Mouse (Mus musculus): ENCODE measurements around the gene Trim2. TPM values are rescaled to one million over a fixed set of nuclear protein-coding genes. Genes with fewer than 3 reads are reported as not detected.
A peak's percentile ranks its signal among the peaks of the same experiment; 100 is the strongest.

Gene Trim2
- polyA plus RNA-seq, 1 experiment from 2014 or later: 174 TPM

GRCm38 (mm10) chr3:84330210-84330609 is 23.5 kb upstream of the Trim2 start:
- no peak overlapping the region for H3K9ac ChIP-seq (ENCODE audit: low read depth, low read length)
- no peak overlapping the region for H3K27ac ChIP-seq (ENCODE audit: low read length)
- no peak overlapping the region for H3K4me2 ChIP-seq (ENCODE audit: low read length)
- peaks cover 7% of the 10 kb centered on the region for H3K4me1 ChIP-seq (ENCODE audit: control insufficient read depth, insufficient read depth, low read length)
- H3K9me3 ChIP-seq (replicated peaks; ENCODE audit: control insufficient read depth, low read length, poor library complexity, severe bottlenecking): no peaks in the 10 kb centered on the region
- H3K27me3 ChIP-seq (ENCODE audit: control insufficient read depth, insufficient read depth, low read depth, low read length): peaks cover 2% of the 10 kb centered on the region; the same call in 1 of the 2 replicates
- no peaks in the 10 kb centered on the region for H3K36me3 ChIP-seq (ENCODE audit: control insufficient read depth, insufficient read depth, low read length)
- no peak for ATAC-seq
- WGBS: 87% methylated on average over 2 of the region's 2 CpGs
- H3K4me3 ChIP-seq (ENCODE audit: low read depth, low read length): no peak overlapping the region

- no peaks in the 10 kb centered on the region for H3K36me3 ChIP-seq (ENCODE audit: control insufficient read depth, insufficient read depth, low read length)
- H3K9ac ChIP-seq (ENCODE audit: low read depth, low read length): no peak overlapping the region
- no peak for ATAC-seq
- no peaks in the 10 kb centered on the region for H3K27me3 ChIP-seq (ENCODE audit: control insufficient read depth, insufficient read depth, low read depth, low read length)
- H3K4me2 ChIP-seq (ENCODE audit: low read length): no peak overlapping the region
- no peak overlapping the region for H3K4me3 ChIP-seq (ENCODE audit: low read depth, low read length)
- no peak overlapping the region for H3K27ac ChIP-seq (ENCODE audit: low read length)
- WGBS: 84% methylated on average over 12 of the region's 12 CpGs
- H3K9me3 ChIP-seq (replicated peaks; ENCODE audit: control insufficient read depth, low read length, poor library complexity, severe bottlenecking): no peaks in the 10 kb centered on the region
- H3K4me1 ChIP-seq (ENCODE audit: control insufficient read depth, insufficient read depth, low read length): peaks cover 2% of the 10 kb centered on the region; the same call in 1 of the 2 replicates
Measured at GRCm38 (mm10) chr3:84324967-84325441, 18.3 kb upstream of the Trim2 start.

- Histone ChIP-seq H3K4me3 (ENCODE audit: low read depth, low read length) (no peak overlapping the region), H3K27me3 (ENCODE audit: control insufficient read depth, insufficient read depth, low read depth, low read length) (no peaks in the 10 kb centered on the region), H3K9me3 (replicated peaks; ENCODE audit: control insufficient read depth, low read length, poor library complexity, severe bottlenecking) (no peaks in the 10 kb centered on the region), H3K4me2 (ENCODE audit: low read length) (no peak overlapping the region), H3K9ac (ENCODE audit: low read depth, low read length) (no peak overlapping the region), H3K36me3 (ENCODE audit: control insufficient read depth, insufficient read depth, low read length) (no peaks in the 10 kb centered on the region), H3K27ac (ENCODE audit: low read length) (no peak overlapping the region), H3K4me1 (ENCODE audit: control insufficient read depth, insufficient read depth, low read length) (peaks cover 2% of the 10 kb centered on the region; the same call in 1 of the 2 replicates)
- WGBS: 26% methylated on average over 3 of the region's 3 CpGs
- no peak for ATAC-seq
Measured at GRCm38 (mm10) chr3:84324478-84324877, 17.8 kb upstream of the Trim2 start.

- no peak for ATAC-seq
- Histone ChIP-seq H3K27ac (ENCODE audit: low read length) (no peak overlapping the region), H3K9ac (ENCODE audit: low read depth, low read length) (no peak overlapping the region), H3K27me3 (ENCODE audit: control insufficient read depth, insufficient read depth, low read depth, low read length) (no peaks in the 10 kb centered on the region), H3K9me3 (replicated peaks; ENCODE audit: control insufficient read depth, low read length, poor library complexity, severe bottlenecking) (no peaks in the 10 kb centered on the region), H3K4me1 (ENCODE audit: control insufficient read depth, insufficient read depth, low read length) (peaks cover 2% of the 10 kb centered on the region; the same call in 1 of the 2 replicates), H3K4me3 (ENCODE audit: low read depth, low read length) (no peak overlapping the region), H3K4me2 (ENCODE audit: low read length) (no peak overlapping the region), H3K36me3 (ENCODE audit: control insufficient read depth, insufficient read depth, low read length) (no peaks in the 10 kb centered on the region)
- WGBS: 37% methylated on average over 6 of the region's 6 CpGs
Measured at GRCm38 (mm10) chr3:84324000-84324399, 17.3 kb upstream of the Trim2 start.

GRCm38 (mm10) chr3:84319504-84319903 is 12.8 kb upstream of the Trim2 start:
- ATAC-seq: no peak
- H3K9me3 ChIP-seq (replicated peaks; ENCODE audit: control insufficient read depth, low read length, poor library complexity, severe bottlenecking): no peaks in the 10 kb centered on the region
- no peaks in the 10 kb centered on the region for H3K27me3 ChIP-seq (ENCODE audit: control insufficient read depth, insufficient read depth, low read depth, low read length)
- no peak overlapping the region for H3K27ac ChIP-seq (ENCODE audit: low read length)
- peaks cover 5% of the 10 kb centered on the region; the same call in 1 of the 2 replicates for H3K4me1 ChIP-seq (ENCODE audit: control insufficient read depth, insufficient read depth, low read length)
- no peak overlapping the region for H3K9ac ChIP-seq (ENCODE audit: low read depth, low read length)
- no peak overlapping the region for H3K4me2 ChIP-seq (ENCODE audit: low read length)
- H3K36me3 ChIP-seq (ENCODE audit: control insufficient read depth, insufficient read depth, low read length): no peaks in the 10 kb centered on the region
- H3K4me3 ChIP-seq (ENCODE audit: low read depth, low read length): no peak overlapping the region
- WGBS: 88% methylated on average over 3 of the region's 3 CpGs

- WGBS: 94% methylated on average over 4 of the region's 4 CpGs
- H3K4me3 ChIP-seq (ENCODE audit: low read depth, low read length): no peak overlapping the region
- no peaks in the 10 kb centered on the region for H3K9me3 ChIP-seq (replicated peaks; ENCODE audit: control insufficient read depth, low read length, poor library complexity, severe bottlenecking)
- no peak for ATAC-seq
- H3K36me3 ChIP-seq (ENCODE audit: control insufficient read depth, insufficient read depth, low read length): no peaks in the 10 kb centered on the region
- H3K4me1 ChIP-seq (ENCODE audit: control insufficient read depth, insufficient read depth, low read length): peaks cover 3% of the 10 kb centered on the region; the same call in 1 of the 2 replicates
- H3K27me3 ChIP-seq (ENCODE audit: control insufficient read depth, insufficient read depth, low read depth, low read length): no peaks in the 10 kb centered on the region
- no peak overlapping the region for H3K27ac ChIP-seq (ENCODE audit: low read length)
- H3K9ac ChIP-seq (ENCODE audit: low read depth, low read length): no peak overlapping the region
- H3K4me2 ChIP-seq (ENCODE audit: low read length): no peak overlapping the region
Measured at GRCm38 (mm10) chr3:84318865-84319264, 12.2 kb upstream of the Trim2 start.

- Histone ChIP-seq H3K27ac (ENCODE audit: low read length) (peak overlapping the region; percentile 21; the same call in 1 of the 2 replicates), H3K9me3 (replicated peaks; ENCODE audit: control insufficient read depth, low read length, poor library complexity, severe bottlenecking) (no peaks in the 10 kb centered on the region), H3K4me2 (ENCODE audit: low read length) (peak overlapping the region; percentile 36), H3K4me1 (ENCODE audit: control insufficient read depth, insufficient read depth, low read length) (peaks cover 3% of the 10 kb centered on the region; the same call in 1 of the 2 replicates), H3K36me3 (ENCODE audit: control insufficient read depth, insufficient read depth, low read length) (no peaks in the 10 kb centered on the region), H3K9ac (ENCODE audit: low read depth, low read length) (no peak overlapping the region), H3K4me3 (ENCODE audit: low read depth, low read length) (no peak overlapping the region; the same call in 1 of the 2 replicates), H3K27me3 (ENCODE audit: control insufficient read depth, insufficient read depth, low read depth, low read length) (no peaks in the 10 kb centered on the region)
- WGBS: 23% methylated on average over 8 of the region's 8 CpGs
- peak; percentile 60 for ATAC-seq
Measured at GRCm38 (mm10) chr3:84314651-84315191, 8.0 kb upstream of the Trim2 start.

GRCm38 (mm10) chr3:84313801-84314541 is 7.3 kb upstream of the Trim2 start:
- Histone ChIP-seq H3K4me3 (ENCODE audit: low read depth, low read length) (no peak overlapping the region), H3K27me3 (ENCODE audit: control insufficient read depth, insufficient read depth, low read depth, low read length) (no peaks in the 10 kb centered on the region), H3K4me1 (ENCODE audit: control insufficient read depth, insufficient read depth, low read length) (peaks cover 3% of the 10 kb centered on the region; the same call in 1 of the 2 replicates), H3K9ac (ENCODE audit: low read depth, low read length) (no peak overlapping the region), H3K27ac (ENCODE audit: low read length) (no peak overlapping the region), H3K4me2 (ENCODE audit: low read length) (no peak overlapping the region), H3K9me3 (replicated peaks; ENCODE audit: control insufficient read depth, low read length, poor library complexity, severe bottlenecking) (no peaks in the 10 kb centered on the region), H3K36me3 (ENCODE audit: control insufficient read depth, insufficient read depth, low read length) (no peaks in the 10 kb centered on the region)
- peak; percentile 33; the same call in 1 of the 2 replicates for ATAC-seq
- 82% methylated on average over 6 of the region's 6 CpGs for WGBS

All from midbrain, embryonic 16.5 days (tissue).